Mouse (Mus musculus): Measurements from ENCODE around the gene Gm4871.
"Not testable (repeated sequence)": the region's sequence is repeated elsewhere in the genome, so short reads cannot be mapped to it uniquely, and the experiment has no call there.

GRCm38 (mm10) chr5:145016761-145017160, 15.8 kb downstream of the Gm4871 start:
- TF ChIP-seq POLR2A (IDR thresholded peaks at IDR 0.05; ENCODE audit: borderline replicate concordance, insufficient read depth, low read length) = not testable (repeated sequence)
- peak; percentile 10; the same call in 1 of the 2 replicates for TF ChIP-seq CTCF (IDR thresholded peaks at IDR 0.05; ENCODE audit: borderline replicate concordance, insufficient read depth, low read depth, low read length)
